Mouse (Mus musculus) CD4-positive, CD25-positive, alpha-beta regulatory T cell (primary cell): ENCODE results near the gene H2-T22. TPM values are rescaled to one million over a fixed set of nuclear protein-coding genes. Genes with fewer than 3 reads are reported as not detected.

ENCODE experiments used
- polyA plus RNA-seq: library from polyadenylated mRNA; unstranded; fragments of 100-300 nt; shearing (Covaris generic); gene quantifications from one replicate; pipeline ENCODE4 v1.2.1, GENCODE M21; 2017

Gene H2-T22
- polyA plus RNA-seq, result 225 TPM

GRCm38 (mm10) chr17:36042610-36043169 is at the start of gene H2-T22, which contains the start of gene Gm6034:
Gene H2-T22 (minus strand): TSS chr17:36042747.
Gene Gm6034 (plus strand): TSS chr17:36042961.

GRCm38 (mm10) chr17:36058362-36058761 is 15.8 kb upstream of the H2-T22 start, which contains the start of gene Gm11127:
Gene Gm11127 (minus strand): TSS chr17:36058371.

GRCm38 (mm10) chr17:36032351-36032875 is 10.1 kb downstream of the H2-T22 start, which contains the start of gene H2-T23:
Gene H2-T23 (minus strand): TSS chr17:36032855.

GRCm38 (mm10) chr17:36020191-36021073 is 22.1 kb downstream of the H2-T22 start, which contains the start of gene H2-T24:
Gene H2-T24 (minus strand): TSS chr17:36020560.

Other genes starting within 250 kb of the H2-T22 start
- gene Ier3, start 221.1 kb downstream of the H2-T22 start, polyA plus RNA-seq, result 0.53 TPM
- 52.9 TPM for gene Flot1, start 219.5 kb downstream of the H2-T22 start, polyA plus RNA-seq
- 111 TPM for gene Tubb5, start 204.4 kb downstream of the H2-T22 start, polyA plus RNA-seq
- gene Mdc1, start 201.2 kb downstream of the H2-T22 start, polyA plus RNA-seq, result 12.9 TPM
- 27.5 TPM for gene Nrm, start 181.4 kb downstream of the H2-T22 start, polyA plus RNA-seq
- 592 TPM for gene Ppp1r18, start 177.2 kb downstream of the H2-T22 start, polyA plus RNA-seq
- 62.8 TPM for gene Dhx16, start 162.9 kb downstream of the H2-T22 start, polyA plus RNA-seq
- 41.8 TPM for gene 2310061I04Rik, start 145.3 kb downstream of the H2-T22 start, polyA plus RNA-seq
- gene Atat1, start 132.7 kb downstream of the H2-T22 start, polyA plus RNA-seq, result 19.2 TPM
- gene Mrps18b, start 126.4 kb downstream of the H2-T22 start, polyA plus RNA-seq, result 80.8 TPM
- 56.7 TPM for gene Ppp1r10, start 126.3 kb downstream of the H2-T22 start, polyA plus RNA-seq
- gene Abcf1, start 73.0 kb downstream of the H2-T22 start, polyA plus RNA-seq, result 145 TPM
- 70.7 TPM for gene Gnl1, start 62.9 kb downstream of the H2-T22 start, polyA plus RNA-seq
- gene Prr3, start 62.5 kb downstream of the H2-T22 start, polyA plus RNA-seq, result 38.7 TPM
- gene H2-T24, start 22.2 kb downstream of the H2-T22 start, polyA plus RNA-seq, result 34.1 TPM
- gene H2-T23, start 9.9 kb downstream of the H2-T22 start, polyA plus RNA-seq, result 666 TPM
- 0.13 TPM for gene Gm6034, start 214 bp upstream of the H2-T22 start, polyA plus RNA-seq
- gene Gm11127, start 15.6 kb upstream of the H2-T22 start, polyA plus RNA-seq, result not detected
- gene Gm19684, start 78.9 kb upstream of the H2-T22 start, polyA plus RNA-seq, result 0.91 TPM
- gene Gm7030, start 86.7 kb upstream of the H2-T22 start, polyA plus RNA-seq, result 0.26 TPM
- gene Gm8909, start 125.8 kb upstream of the H2-T22 start, polyA plus RNA-seq, result 7.7 TPM
- gene H2-T3, start 147.5 kb upstream of the H2-T22 start, polyA plus RNA-seq, result 0.59 TPM
- gene Rpp21, start 215.3 kb upstream of the H2-T22 start, polyA plus RNA-seq, result 168 TPM
- gene Trim39, start 229.5 kb upstream of the H2-T22 start, polyA plus RNA-seq, result 24.5 TPM
- not detected for gene H2-M10.2, start 243.7 kb upstream of the H2-T22 start, polyA plus RNA-seq